Mouse (Mus musculus) right cerebral cortex, postnatal 36 days (tissue): Measurements from ENCODE around the gene Wdr44.
"Not testable (repeated sequence)": the region's sequence is repeated elsewhere in the genome, so short reads cannot be mapped to it uniquely, and the experiment has no call there.

Source experiments
- DNase-seq, 2 experiments: peaks; one replicate each; pipeline ENCODE4 v3.0.0; 2022; ENCODE audit warnings: low spot score in 2 of 2, mixed read lengths in 1 of 2

Gene Wdr44

DNA sequence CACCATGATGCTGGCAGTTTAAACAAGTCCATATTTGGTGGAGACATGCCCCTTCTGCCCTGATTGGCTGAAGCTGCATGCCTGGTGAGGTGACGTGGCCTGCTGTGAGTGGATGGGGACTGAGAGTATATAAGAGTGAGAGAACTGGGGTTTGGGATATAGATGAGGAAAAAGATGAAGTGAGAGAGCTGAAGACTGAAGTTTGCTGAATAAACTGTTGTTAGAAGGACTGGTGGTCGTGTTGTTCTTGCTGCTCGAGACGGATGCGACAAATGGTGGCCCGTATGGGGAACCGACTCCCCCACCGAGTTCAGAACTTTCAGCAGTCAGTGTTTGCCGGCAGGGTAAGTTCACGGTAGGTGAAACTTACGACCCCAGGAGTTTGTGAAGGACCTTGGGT lies 140.9 kb downstream of the Wdr44 start:
- DNase-seq: not testable (repeated sequence)

DNA sequence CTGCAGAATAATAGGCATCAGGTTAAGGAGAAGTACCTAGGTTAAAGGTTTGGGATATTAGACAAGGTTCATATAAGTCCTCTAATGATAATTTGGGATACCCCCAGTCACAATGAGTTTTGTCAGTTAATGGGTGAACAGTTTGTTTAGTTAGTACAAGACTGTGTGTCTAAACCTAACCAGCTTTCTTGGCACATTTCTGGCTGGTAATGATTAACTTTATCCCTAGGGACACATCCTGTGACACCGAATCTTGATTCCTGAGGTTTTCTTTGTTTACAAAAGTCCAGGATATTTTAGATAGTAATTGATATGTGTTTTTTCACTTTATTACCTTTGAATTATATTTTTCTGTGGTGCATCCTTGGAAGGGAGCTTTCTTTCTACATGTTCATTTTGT lies 148.1 kb downstream of the Wdr44 start:
- no peak for DNase-seq
